Comparison of ENCODE assay signal across 15 mouse cellular contexts in the genomic region with DNA sequence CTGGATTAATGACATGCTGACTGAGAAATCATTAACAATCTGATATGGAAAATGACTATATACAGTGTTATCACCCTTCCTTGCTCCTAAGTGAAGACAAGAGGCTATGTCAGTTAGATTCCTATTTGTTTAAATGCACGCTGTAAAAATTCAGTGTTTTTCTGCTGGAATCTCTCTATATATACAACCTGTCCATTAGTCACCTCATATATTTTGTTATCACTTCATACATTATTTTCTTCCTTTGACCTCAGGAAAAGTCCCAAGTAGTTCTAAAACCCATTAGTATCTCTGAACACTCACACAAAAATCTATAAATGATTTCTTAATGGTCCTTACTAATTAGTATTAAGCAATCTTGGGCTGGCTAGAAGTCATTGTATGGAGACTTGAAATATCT.
"Had no signal": no experiment of that assay in that cellular context is flagged by ENCODE, and none has a peak within 500 bp of the region (broad histone marks: within the 10 kb centered on the region; RNA-seq: fewer than 3 reads in every experiment).

No protein-coding gene starts in this region.

- H3K4me2 ChIP-seq: neural tube, embryonic 15.5 days; stomach, embryonic 15.5 days had no signal

- H3K27ac ChIP-seq: neural tube, embryonic 15.5 days; stomach, embryonic 15.5 days; stomach, postnatal 0 days had no signal

- H3K4me3 ChIP-seq: neural tube, embryonic 15.5 days; stomach, embryonic 15.5 days had no signal

- H3K9me3 ChIP-seq: neural tube, embryonic 15.5 days; stomach, embryonic 15.5 days had no signal

- H3K9ac ChIP-seq: neural tube, embryonic 15.5 days; stomach, embryonic 15.5 days had no signal

- H3K27me3 ChIP-seq: neural tube, embryonic 15.5 days; stomach, embryonic 15.5 days had no signal

- DNase-seq: retina, postnatal 1 day; right cerebral cortex, adult 18-20 months; right cerebral cortex, postnatal 14 days; right cerebral cortex, postnatal 25 days; right cerebral cortex, postnatal 4 days; spleen, adult 18-20 months; thymus, adult 18-20 months; thymus, adult 2 months; thymus, postnatal 14 days; thymus, postnatal 25 days; thymus, postnatal 36 days; thymus, postnatal 4 days had no signal

- H3K36me3 ChIP-seq: neural tube, embryonic 15.5 days; stomach, embryonic 15.5 days had no signal

- H3K4me1 ChIP-seq: neural tube, embryonic 15.5 days; stomach, embryonic 15.5 days had no signal
